Mouse (Mus musculus): Measurements from ENCODE around the gene Prss57. TPM values are rescaled to one million over a fixed set of nuclear protein-coding genes. Genes with fewer than 3 reads are reported as not detected.

The Prss57 gene
- not detected for polyA plus RNA-seq (2014; fragmentation: Illumina TruSeq; extraction: RNeasy Lipid Tissue Mini Kit (QIAGEN cat#74804); ENCODE audit: low read depth, low replicate concordance)

GRCm38 (mm10) chr10:79790861-79791260 lies at the start of gene Prss57:
Gene Prss57, minus strand, starts transcription at chr10:79790961.

GRCm38 (mm10) chr10:79820782-79821181 lies 30.0 kb upstream of the Prss57 start, which contains the start of gene Misp:
Gene Misp, plus strand, starts transcription at chr10:79820989.

GRCm38 (mm10) chr10:79793051-79793737 lies 2.4 kb upstream of the Prss57 start, which contains the start of gene Palm:
Gene Palm, plus strand, starts transcription at chr10:79793572.

GRCm38 (mm10) chr10:79777103-79777531 lies 13.6 kb downstream of the Prss57 start, which contains the start of gene Fstl3:
Gene Fstl3, plus strand, starts transcription at chr10:79777272.

GRCm38 (mm10) chr10:79766508-79767325 lies 24.0 kb downstream of the Prss57 start, which contains the start of gene Rnf126:
Gene Rnf126, minus strand, starts transcription at chr10:79766952.

GRCm38 (mm10) chr10:79754856-79755516 lies 35.8 kb downstream of the Prss57 start, which contains the start of gene Fgf22:
Gene Fgf22, plus strand, starts transcription at chr10:79755076.

GRCm38 (mm10) chr10:79745898-79746773 lies 44.6 kb downstream of the Prss57 start, which contains the start of gene Polrmt:
Gene Polrmt, minus strand, starts transcription at chr10:79746581.

Other genes starting within 250 kb of the Prss57 start
- not detected for gene Mier2, start 235.8 kb downstream of the Prss57 start, polyA plus RNA-seq (2014; fragmentation: Illumina TruSeq; extraction: RNeasy Lipid Tissue Mini Kit (QIAGEN cat#74804); ENCODE audit: low read depth, low replicate concordance)
- gene Theg, start 203.6 kb downstream of the Prss57 start, polyA plus RNA-seq (2014; fragmentation: Illumina TruSeq; extraction: RNeasy Lipid Tissue Mini Kit (QIAGEN cat#74804); ENCODE audit: low read depth, low replicate concordance) = not detected
- not detected for gene C2cd4c, start 176.9 kb downstream of the Prss57 start, polyA plus RNA-seq (2014; fragmentation: Illumina TruSeq; extraction: RNeasy Lipid Tissue Mini Kit (QIAGEN cat#74804); ENCODE audit: low read depth, low replicate concordance)
- gene Shc2, start 153.0 kb downstream of the Prss57 start, polyA plus RNA-seq (2014; fragmentation: Illumina TruSeq; extraction: RNeasy Lipid Tissue Mini Kit (QIAGEN cat#74804); ENCODE audit: low read depth, low replicate concordance) = 1.1 TPM
- not detected for gene Odf3l2, start 145.2 kb downstream of the Prss57 start, polyA plus RNA-seq (2014; fragmentation: Illumina TruSeq; extraction: RNeasy Lipid Tissue Mini Kit (QIAGEN cat#74804); ENCODE audit: low read depth, low replicate concordance)
- gene Madcam1, start 126.4 kb downstream of the Prss57 start, polyA plus RNA-seq (2014; fragmentation: Illumina TruSeq; extraction: RNeasy Lipid Tissue Mini Kit (QIAGEN cat#74804); ENCODE audit: low read depth, low replicate concordance) = not detected
- gene Tpgs1, start 121.6 kb downstream of the Prss57 start, polyA plus RNA-seq (2014; fragmentation: Illumina TruSeq; extraction: RNeasy Lipid Tissue Mini Kit (QIAGEN cat#74804); ENCODE audit: low read depth, low replicate concordance) = not detected
- gene Cdc34, start 108.8 kb downstream of the Prss57 start, polyA plus RNA-seq (2014; fragmentation: Illumina TruSeq; extraction: RNeasy Lipid Tissue Mini Kit (QIAGEN cat#74804); ENCODE audit: low read depth, low replicate concordance) = not detected
- not detected for gene Gzmm, start 101.9 kb downstream of the Prss57 start, polyA plus RNA-seq (2014; fragmentation: Illumina TruSeq; extraction: RNeasy Lipid Tissue Mini Kit (QIAGEN cat#74804); ENCODE audit: low read depth, low replicate concordance)
- gene Bsg, start 86.5 kb downstream of the Prss57 start, polyA plus RNA-seq (2014; fragmentation: Illumina TruSeq; extraction: RNeasy Lipid Tissue Mini Kit (QIAGEN cat#74804); ENCODE audit: low read depth, low replicate concordance) = 289 TPM
- gene Hcn2, start 74.3 kb downstream of the Prss57 start, polyA plus RNA-seq (2014; fragmentation: Illumina TruSeq; extraction: RNeasy Lipid Tissue Mini Kit (QIAGEN cat#74804); ENCODE audit: low read depth, low replicate concordance) = not detected
- not detected for gene Polrmt, start 44.4 kb downstream of the Prss57 start, polyA plus RNA-seq (2014; fragmentation: Illumina TruSeq; extraction: RNeasy Lipid Tissue Mini Kit (QIAGEN cat#74804); ENCODE audit: low read depth, low replicate concordance)
- gene Fgf22, start 35.9 kb downstream of the Prss57 start, polyA plus RNA-seq (2014; fragmentation: Illumina TruSeq; extraction: RNeasy Lipid Tissue Mini Kit (QIAGEN cat#74804); ENCODE audit: low read depth, low replicate concordance) = not detected
- gene Rnf126, start 24.0 kb downstream of the Prss57 start, polyA plus RNA-seq (2014; fragmentation: Illumina TruSeq; extraction: RNeasy Lipid Tissue Mini Kit (QIAGEN cat#74804); ENCODE audit: low read depth, low replicate concordance) = 0.58 TPM
- 6.9 TPM for gene Fstl3, start 13.7 kb downstream of the Prss57 start, polyA plus RNA-seq (2014; fragmentation: Illumina TruSeq; extraction: RNeasy Lipid Tissue Mini Kit (QIAGEN cat#74804); ENCODE audit: low read depth, low replicate concordance)
- gene Palm, start 2.6 kb upstream of the Prss57 start, polyA plus RNA-seq (2014; fragmentation: Illumina TruSeq; extraction: RNeasy Lipid Tissue Mini Kit (QIAGEN cat#74804); ENCODE audit: low read depth, low replicate concordance) = 0.93 TPM
- gene Misp, start 30.0 kb upstream of the Prss57 start, polyA plus RNA-seq (2014; fragmentation: Illumina TruSeq; extraction: RNeasy Lipid Tissue Mini Kit (QIAGEN cat#74804); ENCODE audit: low read depth, low replicate concordance) = not detected
- gene Ptbp1, start 63.5 kb upstream of the Prss57 start, polyA plus RNA-seq (2014; fragmentation: Illumina TruSeq; extraction: RNeasy Lipid Tissue Mini Kit (QIAGEN cat#74804); ENCODE audit: low read depth, low replicate concordance) = 69.8 TPM
- gene Prtn3, start 83.5 kb upstream of the Prss57 start, polyA plus RNA-seq (2014; fragmentation: Illumina TruSeq; extraction: RNeasy Lipid Tissue Mini Kit (QIAGEN cat#74804); ENCODE audit: low read depth, low replicate concordance) = not detected
- gene Plppr3, start 83.7 kb upstream of the Prss57 start, polyA plus RNA-seq (2014; fragmentation: Illumina TruSeq; extraction: RNeasy Lipid Tissue Mini Kit (QIAGEN cat#74804); ENCODE audit: low read depth, low replicate concordance) = not detected
- not detected for gene Elane, start 95.3 kb upstream of the Prss57 start, polyA plus RNA-seq (2014; fragmentation: Illumina TruSeq; extraction: RNeasy Lipid Tissue Mini Kit (QIAGEN cat#74804); ENCODE audit: low read depth, low replicate concordance)
- 14.9 TPM for gene Cfd, start 99.9 kb upstream of the Prss57 start, polyA plus RNA-seq (2014; fragmentation: Illumina TruSeq; extraction: RNeasy Lipid Tissue Mini Kit (QIAGEN cat#74804); ENCODE audit: low read depth, low replicate concordance)
- gene Med16, start 118.0 kb upstream of the Prss57 start, polyA plus RNA-seq (2014; fragmentation: Illumina TruSeq; extraction: RNeasy Lipid Tissue Mini Kit (QIAGEN cat#74804); ENCODE audit: low read depth, low replicate concordance) = not detected
- gene Gm26602, start 119.9 kb upstream of the Prss57 start, polyA plus RNA-seq (2014; fragmentation: Illumina TruSeq; extraction: RNeasy Lipid Tissue Mini Kit (QIAGEN cat#74804); ENCODE audit: low read depth, low replicate concordance) = not detected
- not detected for gene Kiss1r, start 126.0 kb upstream of the Prss57 start, polyA plus RNA-seq (2014; fragmentation: Illumina TruSeq; extraction: RNeasy Lipid Tissue Mini Kit (QIAGEN cat#74804); ENCODE audit: low read depth, low replicate concordance)
- 8.8 TPM for gene R3hdm4, start 130.2 kb upstream of the Prss57 start, polyA plus RNA-seq (2014; fragmentation: Illumina TruSeq; extraction: RNeasy Lipid Tissue Mini Kit (QIAGEN cat#74804); ENCODE audit: low read depth, low replicate concordance)
- gene Arid3a, start 136.1 kb upstream of the Prss57 start, polyA plus RNA-seq (2014; fragmentation: Illumina TruSeq; extraction: RNeasy Lipid Tissue Mini Kit (QIAGEN cat#74804); ENCODE audit: low read depth, low replicate concordance) = 1.9 TPM
- 1.2 TPM for gene Wdr18, start 169.2 kb upstream of the Prss57 start, polyA plus RNA-seq (2014; fragmentation: Illumina TruSeq; extraction: RNeasy Lipid Tissue Mini Kit (QIAGEN cat#74804); ENCODE audit: low read depth, low replicate concordance)
- not detected for gene Grin3b, start 179.8 kb upstream of the Prss57 start, polyA plus RNA-seq (2014; fragmentation: Illumina TruSeq; extraction: RNeasy Lipid Tissue Mini Kit (QIAGEN cat#74804); ENCODE audit: low read depth, low replicate concordance)
- 0.64 TPM for gene Tmem259, start 193.4 kb upstream of the Prss57 start, polyA plus RNA-seq (2014; fragmentation: Illumina TruSeq; extraction: RNeasy Lipid Tissue Mini Kit (QIAGEN cat#74804); ENCODE audit: low read depth, low replicate concordance)
- gene Cnn2, start 197.6 kb upstream of the Prss57 start, polyA plus RNA-seq (2014; fragmentation: Illumina TruSeq; extraction: RNeasy Lipid Tissue Mini Kit (QIAGEN cat#74804); ENCODE audit: low read depth, low replicate concordance) = 4.3 TPM
- gene Abca7, start 205.5 kb upstream of the Prss57 start, polyA plus RNA-seq (2014; fragmentation: Illumina TruSeq; extraction: RNeasy Lipid Tissue Mini Kit (QIAGEN cat#74804); ENCODE audit: low read depth, low replicate concordance) = 0.58 TPM
- not detected for gene Arhgap45, start 225.7 kb upstream of the Prss57 start, polyA plus RNA-seq (2014; fragmentation: Illumina TruSeq; extraction: RNeasy Lipid Tissue Mini Kit (QIAGEN cat#74804); ENCODE audit: low read depth, low replicate concordance)
- 0.64 TPM for gene Polr2e, start 248.8 kb upstream of the Prss57 start, polyA plus RNA-seq (2014; fragmentation: Illumina TruSeq; extraction: RNeasy Lipid Tissue Mini Kit (QIAGEN cat#74804); ENCODE audit: low read depth, low replicate concordance)

Measured in adrenal gland, adult 10 weeks (tissue).